ENCODE assay signal across 21 mouse cellular contexts in genomic region chr2:166450964-166451363, GRCm38 (mm10).
"Had no signal": no experiment of that assay in that cellular context is flagged by ENCODE, and none has a peak within 500 bp of the region (broad histone marks: within the 10 kb centered on the region; RNA-seq: fewer than 3 reads in every experiment).

No protein-coding gene starts in this region.

- H3K4me3 ChIP-seq: layer of hippocampus, adult 2 months; limb, embryonic 12.5 days; limb, embryonic 15.5 days; midbrain, embryonic 13.5 days; myocyte; neural tube, embryonic 13.5 days; stomach, embryonic 15.5 days had no signal

- ATAC-seq: liver, postnatal 0 days; lung, postnatal 0 days; midbrain, embryonic 13.5 days had no signal

- H3K36me3 ChIP-seq: limb, embryonic 12.5 days; limb, embryonic 15.5 days; midbrain, embryonic 13.5 days; neural tube, embryonic 13.5 days; stomach, embryonic 15.5 days had no signal

- H3K27ac ChIP-seq: kidney, postnatal 0 days; layer of hippocampus, adult 2 months; limb, embryonic 12.5 days; limb, embryonic 15.5 days; liver, embryonic 14.5 days; macrophage; neural tube, embryonic 13.5 days; stomach, embryonic 15.5 days had no signal

- H3K9ac ChIP-seq: limb, embryonic 12.5 days; limb, embryonic 15.5 days; liver, embryonic 14.5 days; liver, postnatal 0 days; lung, embryonic 14.5 days; midbrain, embryonic 13.5 days; neural tube, embryonic 13.5 days; stomach, embryonic 15.5 days had no signal

- H3K27me3 ChIP-seq: limb, embryonic 12.5 days; limb, embryonic 15.5 days; midbrain, embryonic 13.5 days; stomach, embryonic 15.5 days had no signal

- H3K9me3 ChIP-seq: limb, embryonic 12.5 days; limb, embryonic 15.5 days; midbrain, embryonic 13.5 days; neural tube, embryonic 13.5 days; stomach, embryonic 15.5 days had no signal

- H3K4me2 ChIP-seq: limb, embryonic 12.5 days; limb, embryonic 15.5 days; liver, embryonic 11.5 days; lung, embryonic 14.5 days; midbrain, embryonic 13.5 days; neural tube, embryonic 13.5 days; stomach, embryonic 15.5 days had no signal

- DNase-seq: kidney, adult 2 months; kidney, postnatal 25 days; layer of hippocampus, adult 9-11 months; liver, postnatal 0 days; lung, embryonic 14.5 days; retina, postnatal 1 day; right cerebral cortex, postnatal 25 days; spleen, adult 18-20 months; thymus, postnatal 25 days had no signal
